Mouse (Mus musculus) G1E (cell line): ENCODE results near the gene Nkrf.

Experiments
- CTCF ChIP-seq: IDR thresholded peaks from 2 replicates; pipeline ENCODE4 v1.5.1; 2012; ENCODE audit warnings: low read depth, low read length, inconsistent platforms, mixed read lengths
- POLR2AphosphoS5 ChIP-seq: IDR thresholded peaks from 2 replicates; pipeline ENCODE4 v1.6.1; 2012; ENCODE audit warnings: low read depth, low read length, inconsistent platforms; ENCODE audit not compliant: insufficient replicate concordance
- TAL1 ChIP-seq: conservative IDR thresholded peaks from 2 replicates; pipeline ENCODE4 v1.6.1; 2012; ENCODE audit warnings: low read depth, low read length, inconsistent platforms, mixed read lengths

- TF ChIP-seq CTCF (no peak), TAL1 (no peak), POLR2AphosphoS5 (no peak)
Measured at GRCm38 (mm10) chrX:36884719-36885118, 18.0 kb downstream of the Nkrf start.
